Mouse (Mus musculus): ENCODE data around the gene Cd109. TPM values are rescaled to one million over a fixed set of nuclear protein-coding genes. Genes with fewer than 3 reads are reported as not detected.

The Cd109 gene
- total RNA-seq, 2 experiments from 2014 or later, result 0.26 to 0.30 TPM

- DNase-seq, result no peak
Measured at GRCm38 (mm10) chr9:78641386-78641785, 26.0 kb downstream of the Cd109 start.

- DNase-seq, result peak; percentile 61 to 76
Measured at GRCm38 (mm10) chr9:78646008-78646777, 30.8 kb downstream of the Cd109 start.

GRCm38 (mm10) chr9:78648641-78649040 is 33.3 kb downstream of the Cd109 start:
- DNase-seq, result peak; percentile 6 to 18

DNA sequence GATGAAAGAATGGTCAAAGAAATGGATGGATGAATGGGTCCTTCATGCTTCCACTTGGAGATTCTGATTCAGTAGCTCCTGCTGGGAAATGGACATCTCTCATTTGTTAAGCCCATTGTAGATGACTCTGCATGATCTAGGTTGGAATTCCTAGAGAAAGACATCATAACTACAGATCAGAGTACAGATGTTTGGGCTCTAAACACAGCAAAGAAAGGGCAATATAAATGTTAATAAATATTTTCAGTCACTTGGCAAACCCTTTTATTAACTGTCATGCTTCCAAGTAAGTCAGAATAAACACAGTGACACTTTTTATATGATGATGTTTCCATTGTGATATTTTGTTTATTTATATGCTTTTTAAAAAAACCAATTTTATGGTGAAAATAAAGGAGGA is 34.1 kb downstream of the Cd109 start:
- DNase-seq, result no peak

DNA sequence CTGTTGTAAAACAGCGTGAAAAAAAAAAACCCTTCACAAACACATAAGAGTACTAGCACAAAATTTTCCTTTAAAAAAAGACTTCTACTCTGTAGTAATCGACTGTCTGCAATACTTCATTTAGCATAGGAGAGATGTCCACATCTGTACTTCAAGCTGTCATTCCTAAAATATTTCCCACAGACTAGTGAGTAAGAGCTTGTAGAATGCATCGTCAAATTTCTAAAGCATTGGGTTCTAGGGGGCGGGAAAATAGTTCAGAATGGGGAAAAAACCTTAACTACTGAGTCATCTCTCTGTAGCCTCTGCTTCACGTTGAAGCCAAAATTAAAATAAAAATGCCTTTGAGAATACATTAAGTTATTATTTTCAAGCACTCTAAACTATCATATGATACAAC is 42.2 kb downstream of the Cd109 start:
- DNase-seq, result no peak

GRCm38 (mm10) chr9:78671446-78671985 is 56.2 kb downstream of the Cd109 start:
- no peak for DNase-seq

DNA sequence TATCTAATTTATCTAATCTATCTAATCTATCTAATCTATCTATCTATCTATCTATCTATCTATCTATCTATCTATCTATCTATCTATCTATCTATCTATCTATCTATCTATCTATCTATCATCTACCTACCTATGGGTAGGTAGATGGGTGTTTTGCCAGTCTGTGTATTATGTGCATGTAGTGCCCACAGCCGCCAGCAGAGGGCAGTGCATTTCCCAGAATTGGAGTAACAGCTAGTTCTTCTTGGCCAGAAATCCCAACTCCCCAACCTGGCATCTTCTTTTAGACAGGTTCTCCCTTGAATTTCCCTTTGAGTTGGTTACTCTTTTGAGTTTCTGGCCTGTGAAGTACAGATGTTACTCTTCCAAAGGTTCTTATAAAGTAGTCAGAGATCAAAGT is 85.3 kb downstream of the Cd109 start:
- peak; percentile 67 for DNase-seq

- DNase-seq, result no peak
Measured at GRCm38 (mm10) chr9:78702509-78703239, 87.3 kb downstream of the Cd109 start.

- no peak for DNase-seq
Measured at GRCm38 (mm10) chr9:78720888-78721798, 105.8 kb downstream of the Cd109 start.

DNA sequence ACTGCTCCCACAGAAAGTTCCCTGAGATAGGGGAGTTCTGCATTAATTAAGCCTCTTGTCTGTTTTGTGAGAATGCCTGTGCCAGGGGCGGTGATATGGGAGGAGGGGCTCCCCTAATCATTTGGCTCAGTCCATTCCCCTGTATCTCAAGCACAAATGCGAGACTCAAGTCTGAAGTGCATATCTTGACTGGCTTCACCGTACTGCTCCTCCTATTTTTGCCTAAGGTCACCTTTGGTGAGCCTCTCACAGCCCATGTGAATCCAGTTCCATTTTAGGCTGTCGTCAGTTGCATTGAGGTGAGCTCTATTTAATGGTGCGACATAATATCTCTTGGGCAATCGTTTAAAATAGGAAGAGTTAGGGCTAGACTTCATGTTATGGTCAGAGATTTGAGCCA is 116.6 kb downstream of the Cd109 start:
- DNase-seq, result no peak

- DNase-seq, result no peak
Measured at GRCm38 (mm10) chr9:78735519-78735918, 120.2 kb downstream of the Cd109 start.

DNA sequence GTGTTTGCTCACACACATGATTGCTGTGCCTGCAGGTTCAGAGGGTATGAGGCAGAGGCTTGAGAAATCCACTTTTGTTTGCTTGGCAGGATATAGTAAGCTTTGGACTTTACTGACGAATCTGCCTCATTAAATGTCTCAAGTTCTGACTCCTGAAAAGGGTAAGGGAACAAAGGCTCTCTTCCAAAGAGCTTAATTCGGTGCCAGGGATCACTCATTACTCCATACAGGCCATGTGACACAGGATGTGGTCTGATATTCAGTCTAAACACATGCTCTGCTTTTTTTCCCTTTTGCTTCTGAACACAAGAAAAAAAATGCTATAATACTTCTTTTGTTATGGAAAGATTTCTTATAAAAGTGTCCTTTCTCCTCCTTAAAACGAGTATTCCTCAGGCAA is 126.7 kb downstream of the Cd109 start:
- DNase-seq, result no peak

DNA sequence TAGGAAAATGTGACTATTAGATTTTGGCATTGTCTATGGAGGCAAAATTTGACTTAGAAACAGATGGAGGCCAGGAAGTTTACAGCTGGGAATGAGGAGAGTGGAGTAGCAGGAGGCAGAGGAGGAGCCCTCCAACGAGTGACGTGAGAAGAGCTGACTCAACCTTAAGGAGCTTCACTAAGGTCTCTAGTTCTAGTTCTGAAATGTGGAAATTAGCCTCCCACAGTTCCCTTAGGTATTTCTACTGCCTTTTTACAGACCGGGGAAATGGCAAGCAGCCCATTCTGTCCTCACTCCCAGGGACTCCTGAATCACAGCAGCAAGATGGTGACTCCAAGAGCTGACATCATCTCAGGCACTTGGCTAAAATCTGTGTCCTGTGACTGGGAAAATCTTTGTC is 134.9 kb downstream of the Cd109 start:
- peak in 1 of 2 experiments; percentile 2 for DNase-seq

Other genes starting within 250 kb of the Cd109 start
- gene Dppa5a, start 247.4 kb upstream of the Cd109 start, total RNA-seq (2021), result not detected
- gene Ooep, start 236.8 kb upstream of the Cd109 start, total RNA-seq (2021), result not detected
- gene Ddx43, start 219.8 kb upstream of the Cd109 start, total RNA-seq (2021), result not detected
- gene Cgas, start 172.3 kb upstream of the Cd109 start, total RNA-seq (2021), result 1 to 10 TPM in 1 of 2 experiments, under 1 TPM in 1; 0.69 to 1.4 TPM
- gene Mto1, start 167.3 kb upstream of the Cd109 start, total RNA-seq (2021), result 10 to 100 TPM; 29.4 to 30.8 TPM
- gene Gm17324, start 166.8 kb upstream of the Cd109 start, total RNA-seq (2021), result under 1 TPM in 1 of 2 experiments, not detected in 1; 0.30 TPM
- gene Eef1a1, start 126.4 kb upstream of the Cd109 start, total RNA-seq (2021), result 1,000 to 10,000 TPM; 6,718 to 6,967 TPM
- gene Slc17a5, start 27.5 kb upstream of the Cd109 start, total RNA-seq (2021), result 10 to 100 TPM in 1 of 2 experiments, 1 to 10 TPM in 1; 7.4 to 16.4 TPM

Data from adrenal gland, postnatal 36 days (tissue).